Mouse (Mus musculus) heart, embryonic 13.5 days (tissue): ENCODE data around the gene Cdk8. TPM values are rescaled to one million over a fixed set of nuclear protein-coding genes. Genes with fewer than 3 reads are reported as not detected.
A peak's percentile ranks its signal among the peaks of the same experiment; 100 is the strongest.
"Not testable (repeated sequence)": the region's sequence is repeated elsewhere in the genome, so short reads cannot be mapped to it uniquely, and the experiment has no call there.

ENCODE experiments used
- ATAC-seq: fragments of 200-750 bp; cut with Nextera tagmentation; 2 replicates; pipeline ENCODE4 v1.8.0; 2017; ENCODE audit warnings: moderate TSS enrichment; ENCODE audit not compliant: insufficient number of reproducible peaks, low FRiP score, low TSS enrichment; ENCODE audit errors: extremely low read depth
- H3K27ac ChIP-seq: fragments of 300-500 bp; sonication (generic); replicated peaks from 2 replicates; pipeline ENCODE4 v1.5.1; 2015; ENCODE audit warnings: moderate library complexity, mild to moderate bottlenecking, inconsistent platforms
- H3K27me3 ChIP-seq: fragments of 300-500 bp; sonication (generic); replicated peaks from 2 replicates; pipeline ENCODE4 v1.6.1; 2015; ENCODE audit warnings: mild to moderate bottlenecking, inconsistent platforms
- H3K36me3 ChIP-seq: fragments of 300-500 bp; sonication (generic); 2 replicates; pipeline ENCODE4 v1.6.1; 2015; ENCODE audit warnings: mild to moderate bottlenecking, inconsistent platforms
- H3K4me1 ChIP-seq: fragments of 300-500 bp; sonication (generic); 2 replicates; pipeline ENCODE4 v1.6.1; 2015; ENCODE audit warnings: inconsistent platforms
- H3K4me2 ChIP-seq: fragments of 300-500 bp; sonication (generic); 2 replicates; pipeline ENCODE4 v1.6.1; 2015; ENCODE audit warnings: inconsistent platforms, mild to moderate bottlenecking, moderate library complexity
- H3K4me3 ChIP-seq: fragments of 300-500 bp; sonication (generic); 2 replicates; pipeline ENCODE4 v1.5.1; 2015; ENCODE audit warnings: moderate library complexity, mild to moderate bottlenecking, inconsistent platforms
- H3K9ac ChIP-seq: fragments of 300-500 bp; sonication (generic); 2 replicates; pipeline ENCODE4 v1.6.1; 2015; ENCODE audit warnings: inconsistent platforms, mild to moderate bottlenecking, moderate library complexity
- H3K9me3 ChIP-seq: fragments of 300-500 bp; sonication (generic); 2 replicates; pipeline ENCODE4 v1.6.1; 2016; ENCODE audit warnings: inconsistent platforms
- WGBS: fragments of 180-500 bp; shearing (Covaris S2); methylation state at CpG from one replicate; pipeline ENCODE4 v1.1.7; 2015; ENCODE audit warnings: mixed read lengths; 5-methylcytosine and 5-hydroxymethylcytosine counted together
- polyA plus RNA-seq: library from polyadenylated mRNA; unstranded; fragments of >200 nt; fragmentation: Nextera tagmentation; extraction: Ambion mirVana; gene quantifications from 2 replicates; pipeline ENCODE4 v1.2.1, GENCODE M21; 2015

Cdk8 gene
- polyA plus RNA-seq: 10.5 and 10.7 TPM in 2 replicates

DNA sequence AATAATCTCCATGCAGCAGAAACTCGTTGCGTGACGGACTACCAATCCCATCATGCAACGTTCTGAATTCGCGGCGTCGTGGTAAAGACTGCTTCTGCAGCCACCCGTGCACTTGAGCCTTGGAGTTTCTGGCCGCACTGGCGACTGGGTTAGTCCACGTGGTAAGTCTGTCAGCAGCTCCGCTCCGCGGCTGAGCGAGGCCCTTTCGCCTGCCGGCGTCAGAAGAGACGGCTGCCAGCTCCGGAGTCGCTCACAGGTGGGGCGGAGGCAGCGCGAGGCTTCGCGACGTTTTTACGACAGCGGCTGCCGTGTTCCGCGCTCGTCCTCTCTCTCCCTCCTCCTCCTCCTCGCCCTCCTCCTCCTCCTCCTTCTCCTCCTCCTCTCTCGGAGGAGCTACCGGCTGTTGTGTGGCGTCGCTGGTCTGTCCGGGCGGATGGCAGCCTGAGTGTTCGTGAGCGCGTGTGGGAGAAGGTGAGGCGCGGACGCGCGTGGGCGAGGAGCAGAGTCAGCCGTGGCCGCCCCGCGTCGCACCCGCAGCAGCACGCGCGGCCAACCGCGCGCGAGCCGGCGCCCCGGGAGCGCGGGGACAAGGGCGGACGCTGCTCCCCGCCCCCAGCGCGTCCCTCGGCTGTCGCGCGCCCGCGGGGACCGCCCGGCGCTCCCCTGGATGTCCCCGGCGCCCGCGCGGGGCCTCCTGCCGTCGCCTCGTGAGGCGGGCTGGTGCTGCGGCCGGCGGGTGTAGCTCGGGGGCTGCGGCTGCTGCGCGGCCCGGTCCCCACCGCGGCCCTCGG lies at the start of gene Cdk8:
Cdk8 (plus strand) TSS at position 367 of the 791 bp plus-strand sequence.
- Histone ChIP-seq H3K27me3 (no peaks in the 10 kb centered on the region), H3K9me3 (no peaks in the 10 kb centered on the region), H3K4me2 (peak within 1 kb of the TSS; percentile 83), H3K27ac (peak within 1 kb of the TSS; percentile 98), H3K4me1 (peaks cover 32% of the 10 kb centered on the region), H3K4me3 (peak within 1 kb of the TSS; percentile 89), H3K36me3 (peaks cover 4% of the 10 kb centered on the region; the same call in 1 of the 2 replicates), H3K9ac (peak within 1 kb of the TSS; percentile 95)
- WGBS: under 1% methylated on average over 59 of the region's 102 CpGs
- peak; percentile 87 for ATAC-seq

DNA sequence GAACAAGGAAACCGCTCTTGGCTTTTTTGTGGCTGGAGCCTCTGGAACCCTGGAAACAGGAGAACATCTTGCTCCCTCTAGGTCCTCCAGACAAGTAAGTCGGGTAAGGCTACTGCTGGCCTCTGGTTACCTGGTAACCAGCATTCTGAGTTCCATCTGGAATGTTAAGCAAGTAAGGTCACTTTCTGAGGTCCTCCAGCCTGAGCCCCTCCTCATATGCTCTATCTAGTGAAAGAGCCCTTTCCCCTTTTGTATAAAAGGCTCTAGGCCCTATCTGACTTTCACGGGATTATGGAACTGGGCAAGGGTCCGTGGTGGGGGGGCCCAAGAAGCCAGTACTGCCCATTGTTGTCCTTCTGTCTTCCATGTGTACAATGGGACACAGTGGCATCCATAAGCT lies 45.8 kb upstream of the Cdk8 start, which contains the start of gene 1700001J03Rik:
1700001J03Rik (minus strand) TSS at position 101 of the 400 bp plus-strand sequence.
- H3K36me3 ChIP-seq, H3K4me2 ChIP-seq, H3K27ac ChIP-seq, ATAC-seq, H3K4me1 ChIP-seq, H3K27me3 ChIP-seq, H3K4me3 ChIP-seq, H3K9ac ChIP-seq, H3K9me3 ChIP-seq: not testable (repeated sequence)
- WGBS: 70% methylated on average over 4 of the region's 4 CpGs

DNA sequence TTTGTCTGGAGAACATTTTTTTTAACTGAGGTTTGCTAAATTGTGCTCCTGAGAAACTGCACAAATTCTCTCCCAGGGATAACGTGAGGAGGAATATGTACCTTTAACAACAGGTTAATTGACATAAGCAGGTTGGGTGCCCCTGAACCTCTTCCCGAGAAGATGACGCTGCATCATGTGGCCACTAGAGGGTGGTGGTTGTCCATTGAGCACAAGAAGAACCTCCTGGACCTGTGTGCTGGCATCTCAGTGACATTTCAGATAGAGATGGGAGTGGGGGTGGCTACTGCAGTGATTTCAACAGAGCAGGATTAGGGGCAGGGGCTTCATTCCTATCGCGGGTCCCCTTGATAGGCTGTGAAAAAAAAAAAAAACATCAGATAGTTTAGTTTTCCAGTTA lies 43.6 kb upstream of the Cdk8 start:
- not testable (repeated sequence) for ATAC-seq

DNA sequence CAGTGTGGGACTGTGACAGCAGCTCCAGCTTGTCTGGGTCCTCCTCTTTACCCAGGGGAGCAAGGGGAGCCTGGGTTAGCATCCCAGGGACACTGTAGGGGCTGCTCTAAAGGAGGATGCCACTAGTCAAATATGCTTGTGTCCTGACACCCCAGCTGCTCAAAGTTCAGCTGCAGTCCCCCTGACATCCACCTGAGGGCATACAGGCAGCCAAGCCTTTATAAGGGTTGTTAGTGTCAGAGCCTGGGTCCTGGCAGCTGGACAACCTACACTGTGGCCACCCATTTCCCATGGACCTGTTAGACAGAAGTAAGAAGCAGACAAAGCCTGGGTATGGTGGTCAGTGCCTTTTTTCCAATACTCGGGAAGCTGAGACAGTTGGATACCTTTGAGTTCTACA lies 42.9 kb upstream of the Cdk8 start:
- Histone ChIP-seq H3K4me3 (no peak overlapping the region), H3K9ac (no peak overlapping the region), H3K27me3 (no peaks in the 10 kb centered on the region), H3K27ac (no peak overlapping the region), H3K9me3 (no peaks in the 10 kb centered on the region), H3K36me3 (no peaks in the 10 kb centered on the region), H3K4me2 (no peak overlapping the region), H3K4me1 (no peaks in the 10 kb centered on the region)
- ATAC-seq: no peak
- WGBS: 62% methylated on average over 1 of the region's 1 CpGs

More for the DNA sequence above, 43.6 kb upstream of the Cdk8 start:
- not testable (repeated sequence) for H3K9ac ChIP-seq, H3K4me1 ChIP-seq, H3K9me3 ChIP-seq, H3K4me2 ChIP-seq, H3K27me3 ChIP-seq, H3K27ac ChIP-seq, H3K4me3 ChIP-seq, H3K36me3 ChIP-seq
- 13% methylated on average over 5 of the region's 5 CpGs for WGBS

DNA sequence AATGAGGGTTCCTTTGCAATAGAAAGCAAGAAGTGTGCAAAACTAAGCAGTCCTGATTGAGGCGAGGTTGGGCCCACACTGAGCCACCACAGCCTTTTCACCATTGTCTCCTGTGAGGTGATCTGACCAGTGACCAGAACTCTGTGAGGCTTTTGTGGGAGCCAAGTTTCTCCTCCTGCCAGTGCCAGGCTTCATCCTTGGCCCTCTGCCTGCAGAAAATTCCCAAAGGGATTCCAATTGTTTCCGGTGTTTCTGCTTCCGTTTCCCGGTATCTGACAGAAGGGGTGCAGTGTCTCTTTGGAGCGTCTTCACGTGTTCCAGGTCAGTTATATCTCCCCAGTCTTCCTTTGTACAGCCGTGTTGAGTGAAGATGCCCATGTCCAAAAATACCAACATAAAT lies 42.3 kb upstream of the Cdk8 start:
- no peaks in the 10 kb centered on the region for H3K4me1 ChIP-seq
- no peak overlapping the region for H3K4me2 ChIP-seq
- ATAC-seq: no peak
- H3K4me3 ChIP-seq: no peak overlapping the region
- no peaks in the 10 kb centered on the region for H3K27me3 ChIP-seq
- WGBS: 76% methylated on average over 7 of the region's 7 CpGs
- H3K9ac ChIP-seq: no peak overlapping the region
- no peak overlapping the region for H3K27ac ChIP-seq
- H3K9me3 ChIP-seq: no peaks in the 10 kb centered on the region
- no peaks in the 10 kb centered on the region for H3K36me3 ChIP-seq

DNA sequence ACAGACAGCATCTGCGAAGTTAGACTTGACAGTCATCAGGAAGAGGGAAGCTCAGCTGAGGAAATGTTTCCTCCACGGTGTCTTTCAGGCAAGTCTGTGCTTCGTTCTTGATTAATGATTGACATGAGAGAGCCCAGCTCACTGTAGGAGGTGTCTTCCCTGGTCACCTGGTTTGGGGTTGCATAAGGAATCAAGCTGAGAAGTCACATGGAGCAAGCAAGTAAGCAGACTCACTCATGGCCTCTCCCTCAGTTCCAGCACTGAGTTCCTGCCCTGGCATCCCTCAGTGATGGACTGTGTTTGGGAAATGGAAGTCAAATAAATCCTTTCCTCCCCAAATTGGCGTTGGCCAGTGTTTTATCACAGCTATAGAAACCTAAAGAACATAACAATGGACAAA lies 40.9 kb upstream of the Cdk8 start:
- Histone ChIP-seq H3K4me3 (no peak overlapping the region), H3K36me3 (no peaks in the 10 kb centered on the region), H3K9ac (no peak overlapping the region), H3K27ac (no peak overlapping the region), H3K27me3 (no peaks in the 10 kb centered on the region), H3K4me2 (no peak overlapping the region), H3K9me3 (no peaks in the 10 kb centered on the region), H3K4me1 (no peaks in the 10 kb centered on the region)
- ATAC-seq: no peak
- WGBS: 58% methylated on average over 4 of the region's 4 CpGs

DNA sequence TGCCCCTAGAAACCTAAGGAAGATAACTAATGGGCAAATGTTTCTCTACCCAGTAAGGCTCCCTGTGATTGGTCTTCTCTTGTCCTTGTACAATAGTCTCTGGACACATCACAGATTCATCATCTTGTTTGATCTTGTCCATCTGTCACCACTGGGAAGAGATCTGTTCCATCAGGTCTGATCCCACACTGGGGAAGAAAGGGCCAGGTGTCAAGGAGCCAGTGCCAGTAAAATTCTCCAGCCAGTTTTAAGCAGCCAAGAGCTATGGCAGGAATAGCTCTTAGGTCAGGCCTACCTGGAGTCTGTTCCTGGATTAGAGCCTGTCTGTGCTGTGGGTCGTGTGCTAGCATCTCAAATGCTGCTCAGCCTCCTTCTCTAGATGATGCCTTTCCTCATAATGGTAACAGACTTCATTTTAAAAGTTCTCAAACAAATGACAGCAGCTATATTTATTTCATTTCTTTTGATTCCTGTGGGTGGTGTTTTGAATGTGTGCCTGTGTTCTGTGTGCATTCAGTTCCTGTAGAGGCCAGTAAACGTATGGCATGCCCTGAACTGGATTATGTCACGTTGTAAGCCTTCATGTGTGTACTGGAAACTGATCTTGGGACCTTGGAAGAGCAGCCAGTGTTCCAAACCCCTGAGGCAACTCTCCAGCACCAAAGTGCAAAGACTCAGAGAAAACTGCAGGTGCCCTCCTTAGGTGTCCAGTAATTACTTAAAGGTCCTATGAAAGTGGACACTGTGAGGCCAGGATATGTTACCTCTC lies 40.3 kb upstream of the Cdk8 start:
- H3K27me3 ChIP-seq: no peaks in the 10 kb centered on the region
- H3K4me2 ChIP-seq: no peak overlapping the region
- WGBS: 47% methylated on average over 3 of the region's 3 CpGs
- H3K9ac ChIP-seq: no peak overlapping the region
- ATAC-seq: no peak
- H3K4me1 ChIP-seq: no peaks in the 10 kb centered on the region
- no peaks in the 10 kb centered on the region for H3K36me3 ChIP-seq
- no peak overlapping the region for H3K27ac ChIP-seq
- no peaks in the 10 kb centered on the region for H3K9me3 ChIP-seq
- no peak overlapping the region for H3K4me3 ChIP-seq

DNA sequence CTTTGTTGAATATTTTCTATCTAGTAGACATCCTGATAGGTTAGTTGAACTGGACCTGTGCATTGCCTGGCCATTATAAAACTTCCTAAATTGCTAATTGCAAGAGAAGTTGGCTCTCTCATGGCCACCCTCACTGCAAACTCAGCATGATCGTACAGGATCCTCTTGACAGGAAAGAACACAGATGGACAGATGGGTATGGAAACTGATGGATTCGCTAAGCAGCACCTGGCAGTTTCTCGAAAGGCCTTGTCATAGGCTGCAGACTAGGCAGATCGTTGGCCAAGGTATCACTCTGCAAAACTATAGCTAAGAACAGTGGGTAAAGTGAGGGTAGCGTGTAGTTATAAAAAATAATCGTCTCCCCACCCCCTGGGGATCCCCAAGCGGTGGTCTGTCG lies 37.7 kb upstream of the Cdk8 start:
- no peaks in the 10 kb centered on the region for H3K36me3 ChIP-seq
- no peak overlapping the region for H3K27ac ChIP-seq
- H3K9me3 ChIP-seq: no peaks in the 10 kb centered on the region
- H3K4me3 ChIP-seq: no peak overlapping the region
- H3K4me2 ChIP-seq: no peak overlapping the region
- ATAC-seq: no peak
- H3K4me1 ChIP-seq: no peaks in the 10 kb centered on the region
- no peaks in the 10 kb centered on the region for H3K27me3 ChIP-seq
- WGBS: 74% methylated on average over 8 of the region's 8 CpGs
- H3K9ac ChIP-seq: no peak overlapping the region

DNA sequence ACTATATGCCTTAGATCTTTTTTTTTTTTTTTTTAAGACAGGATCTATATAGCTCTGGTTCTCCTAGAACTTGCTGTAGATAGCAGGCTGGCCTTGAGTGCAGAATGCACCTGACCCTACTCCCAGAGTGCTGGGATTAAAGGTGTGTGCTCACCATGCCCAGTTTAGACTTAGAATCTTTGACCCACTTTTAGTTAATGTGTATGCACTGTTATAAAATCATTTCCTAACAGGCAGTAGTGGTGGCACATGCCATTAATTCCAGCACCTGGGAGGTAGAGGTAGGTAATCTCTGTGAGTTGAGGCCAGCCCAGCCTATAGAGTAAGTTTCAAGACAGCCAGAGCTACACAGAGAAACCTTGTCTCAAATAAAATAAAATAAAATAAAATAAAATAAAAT lies 32.0 kb upstream of the Cdk8 start:
- Histone ChIP-seq H3K9me3 (peaks cover 4% of the 10 kb centered on the region; the same call in 1 of the 2 replicates), H3K36me3 (peaks cover 32% of the 10 kb centered on the region), H3K4me3 (no peak overlapping the region), H3K4me1 (no peaks in the 10 kb centered on the region), H3K27me3 (no peaks in the 10 kb centered on the region), H3K9ac (no peak overlapping the region), H3K4me2 (no peak overlapping the region), H3K27ac (no peak overlapping the region)
- no peak for ATAC-seq

DNA sequence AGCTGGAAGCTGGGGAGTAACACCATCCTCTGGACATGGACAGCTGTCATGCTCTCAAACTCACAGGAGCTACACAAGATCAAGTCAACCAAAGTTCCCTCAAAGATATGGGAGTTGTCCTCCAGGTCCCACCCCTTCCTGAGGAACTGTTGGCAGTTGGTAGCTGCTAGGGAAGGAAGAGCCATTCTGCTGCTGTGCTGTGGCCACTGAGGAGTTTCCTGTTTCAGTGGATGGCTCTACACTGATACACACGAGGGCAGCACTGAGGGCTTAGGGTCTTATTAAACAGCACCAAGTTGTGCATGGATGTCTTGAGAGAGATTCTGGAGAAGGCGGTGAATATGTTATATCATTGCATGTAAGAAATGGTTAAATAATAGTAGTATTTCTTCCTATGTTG lies 31.5 kb upstream of the Cdk8 start:
- Histone ChIP-seq H3K36me3 (peaks cover 37% of the 10 kb centered on the region), H3K27ac (no peak overlapping the region), H3K9me3 (peaks cover 4% of the 10 kb centered on the region; the same call in 1 of the 2 replicates), H3K4me1 (no peaks in the 10 kb centered on the region), H3K4me2 (no peak overlapping the region), H3K4me3 (no peak overlapping the region), H3K27me3 (no peaks in the 10 kb centered on the region), H3K9ac (no peak overlapping the region)
- 69% methylated on average over 2 of the region's 2 CpGs for WGBS
- no peak for ATAC-seq

DNA sequence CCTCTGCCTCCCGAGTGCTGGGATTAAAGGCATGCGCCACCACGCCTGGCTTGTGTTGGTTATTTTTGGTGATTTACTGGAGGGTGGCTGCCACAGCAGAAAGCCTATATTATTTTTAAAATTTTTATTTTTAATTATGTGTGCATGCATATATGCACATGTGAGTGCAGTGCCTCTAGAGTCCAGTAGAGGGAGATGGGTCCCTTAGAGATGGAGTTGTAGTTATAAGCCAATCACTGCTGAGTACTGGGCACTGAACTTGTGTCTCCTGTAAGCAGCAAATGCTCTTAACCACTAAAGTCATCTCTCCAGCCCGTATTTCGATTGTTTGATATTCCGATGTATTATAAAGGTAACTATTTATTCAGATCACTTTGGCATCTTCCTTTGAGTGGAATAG lies 30.4 kb upstream of the Cdk8 start:
- H3K27ac ChIP-seq: no peak overlapping the region
- H3K4me3 ChIP-seq: no peak overlapping the region
- no peaks in the 10 kb centered on the region for H3K4me1 ChIP-seq
- peaks cover 4% of the 10 kb centered on the region; the same call in 1 of the 2 replicates for H3K9me3 ChIP-seq
- no peak for ATAC-seq
- no peak overlapping the region for H3K9ac ChIP-seq
- H3K27me3 ChIP-seq: no peaks in the 10 kb centered on the region
- 91% methylated on average over 6 of the region's 6 CpGs for WGBS
- no peak overlapping the region for H3K4me2 ChIP-seq
- peaks cover 47% of the 10 kb centered on the region for H3K36me3 ChIP-seq
